Mouse (Mus musculus) bone marrow, adult 2 months (tissue): ENCODE measurements around the gene Mrpl54.

Experiments
- CTCF ChIP-seq: fragments of 200-500 bp; IDR thresholded peaks from 2 replicates; pipeline ENCODE4 v1.5.1; 2011; ENCODE audit warnings: low read length, control low read depth; ENCODE audit not compliant: control insufficient read depth, insufficient read depth
- POLR2A ChIP-seq: fragments of 200-500 bp; IDR thresholded peaks from 2 replicates; pipeline ENCODE4 v1.6.1; 2011; ENCODE audit warnings: low read depth, mild to moderate bottlenecking, control low read depth, low read length, borderline replicate concordance; ENCODE audit not compliant: control insufficient read depth

DNA sequence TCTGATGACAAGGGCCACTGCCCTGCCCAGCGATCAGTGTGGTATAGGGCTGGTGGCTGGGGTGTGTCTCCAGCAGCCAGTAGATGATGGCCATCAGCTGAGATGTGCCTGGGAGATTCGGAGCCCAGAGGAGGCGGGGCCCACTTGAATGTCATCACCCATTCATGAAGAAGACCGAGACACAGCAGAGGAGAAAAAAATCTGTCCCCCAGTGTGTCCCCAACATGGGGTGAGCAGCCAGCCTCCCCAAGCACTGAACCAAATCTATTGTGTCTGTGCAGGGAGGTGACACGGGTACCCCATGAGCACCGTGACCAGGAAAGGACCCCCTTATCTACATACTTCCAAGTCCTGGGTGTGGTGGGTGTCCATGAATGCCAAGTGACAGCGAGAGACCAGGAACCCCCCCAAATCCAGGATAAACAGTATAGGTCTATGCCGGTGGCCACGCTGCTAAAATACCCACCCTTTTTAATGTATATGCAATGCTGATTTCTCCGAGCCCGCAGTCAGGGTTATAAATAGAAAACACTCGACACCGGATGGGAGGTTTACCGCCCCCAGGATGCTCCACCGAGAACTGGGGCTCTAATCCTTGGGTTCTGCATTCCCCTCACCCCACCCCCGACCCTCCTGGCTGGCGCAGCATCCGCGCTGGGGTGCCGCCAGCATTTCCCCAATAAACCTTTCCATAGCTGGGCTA is 36.8 kb downstream of the Mrpl54 start:
- TF ChIP-seq CTCF (no peak), POLR2A (no peak)
